Mouse (Mus musculus) heart, embryonic 14.5 days (tissue): Measurements from ENCODE around the gene Ppp1r36. TPM values are rescaled to one million over a fixed set of nuclear protein-coding genes. Genes with fewer than 3 reads are reported as not detected.

Experiments used
- ATAC-seq: fragments of 200-750 bp; cut with Nextera tagmentation; 2 replicates; pipeline ENCODE4 v1.8.0; 2017; ENCODE audit warnings: low read depth, moderate TSS enrichment; ENCODE audit not compliant: insufficient number of reproducible peaks, insufficient read depth, low FRiP score
- H3K27ac ChIP-seq, 2 experiments: fragments of 200-500 bp in 1 of 2; fragments of 300-500 bp in 1 of 2; sonication (generic) in 1 of 2; replicated peaks in 1 of 2; 2 replicates each; pipeline ENCODE4 v1.5.1; 2012 to 2014; ENCODE audit warnings: low read depth in 2 of 2, low read length in 2 of 2, control low read depth in 1 of 2, mild to moderate bottlenecking in 1 of 2, mixed read lengths in 1 of 2; ENCODE audit not compliant: control insufficient read depth in 1 of 2, insufficient read depth in 1 of 2
- H3K27me3 ChIP-seq: fragments of 300-500 bp; sonication (generic); 2 replicates; pipeline ENCODE4 v1.6.1; 2014; ENCODE audit warnings: mild to moderate bottlenecking, low read length, control low read depth; ENCODE audit not compliant: control insufficient read depth, insufficient read depth
- H3K36me3 ChIP-seq: fragments of 300-500 bp; sonication (generic); 2 replicates; pipeline ENCODE4 v1.6.1; 2014; ENCODE audit warnings: mild to moderate bottlenecking, control low read depth, low read length, mixed read lengths; ENCODE audit not compliant: control insufficient read depth, insufficient read depth
- H3K4me1 ChIP-seq, 2 experiments: fragments of 200-500 bp in 1 of 2; fragments of 300-500 bp in 1 of 2; sonication (generic) in 1 of 2; 2 replicates each; pipeline ENCODE4 v1.6.1; 2012 to 2014; ENCODE audit warnings: low read length in 2 of 2, control low read depth in 1 of 2, mixed read lengths in 1 of 2; ENCODE audit not compliant: control insufficient read depth in 2 of 2, insufficient read depth in 2 of 2
- H3K4me2 ChIP-seq: fragments of 300-500 bp; sonication (generic); 2 replicates; pipeline ENCODE4 v1.6.1; 2014; ENCODE audit warnings: mild to moderate bottlenecking, low read length
- H3K4me3 ChIP-seq, 2 experiments: fragments of 200-500 bp in 1 of 2; fragments of 300-500 bp in 1 of 2; sonication (generic) in 1 of 2; 2 replicates each; pipeline ENCODE4 v1.5.1; 2012 to 2014; ENCODE audit warnings: low read length in 2 of 2, mild to moderate bottlenecking in 2 of 2, control low read depth in 1 of 2, low read depth in 1 of 2, moderate library complexity in 1 of 2; ENCODE audit not compliant: control insufficient read depth in 1 of 2, insufficient read depth in 1 of 2
- H3K9ac ChIP-seq: fragments of 300-500 bp; sonication (generic); 2 replicates; pipeline ENCODE4 v1.6.1; 2014; ENCODE audit warnings: mild to moderate bottlenecking, low read length
- H3K9me3 ChIP-seq: fragments of 300-500 bp; sonication (generic); 2 replicates; pipeline ENCODE4 v1.6.1; 2016; ENCODE audit warnings: low read length, control low read depth; ENCODE audit not compliant: control insufficient read depth
- WGBS: fragments of 180-500 bp; shearing (Covaris S2); extraction: QIAGEN DNeasy Blood & Tissue Kit; methylation state at CpG from one replicate; pipeline ENCODE4 v1.1.7; 2014; 5-methylcytosine and 5-hydroxymethylcytosine counted together
- polyA plus RNA-seq: library from polyadenylated mRNA; unstranded; fragments of >200 nt; fragmentation: Nextera tagmentation; extraction: Ambion mirVana; gene quantifications from 2 replicates; pipeline ENCODE4 v1.2.1, GENCODE M21; 2014

Ppp1r36 gene
- polyA plus RNA-seq, 1 experiment from 2014 or later: 3.9 TPM

DNA sequence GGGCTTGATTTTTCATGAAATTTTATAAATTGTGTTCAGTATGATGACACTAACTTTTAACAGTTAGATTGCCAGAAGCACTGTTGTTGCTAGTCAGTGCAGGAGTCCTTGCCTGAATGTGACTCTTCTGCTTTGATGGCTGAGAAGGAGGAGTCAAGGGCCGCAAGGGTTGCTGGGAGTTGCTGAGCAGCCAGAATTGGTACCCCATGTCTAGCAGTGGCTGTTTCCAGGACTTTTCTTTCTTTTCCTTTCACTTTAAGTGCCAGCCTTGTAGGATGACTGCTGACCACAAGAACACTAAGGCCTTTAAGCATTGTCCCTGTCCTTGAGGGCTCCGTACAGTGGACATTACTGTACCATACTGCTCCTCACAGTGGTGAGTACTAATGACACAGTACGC is 39.6 kb upstream of the Ppp1r36 start:
- Histone ChIP-seq H3K9ac (no peak overlapping the region), H3K27ac (peak overlapping the region; percentile 51 to 65; a peak in 3 of 4 replicates), H3K36me3 (no peaks in the 10 kb centered on the region), H3K27me3 (no peaks in the 10 kb centered on the region), H3K4me1 (peaks cover 22 to 52% of the 10 kb centered on the region in 2 experiments), H3K4me2 (no peak overlapping the region), H3K4me3 (no peak overlapping the region), H3K9me3 (no peaks in the 10 kb centered on the region)
- ATAC-seq: no peak
- WGBS: 88% methylated on average over 3 of the region's 3 CpGs

DNA sequence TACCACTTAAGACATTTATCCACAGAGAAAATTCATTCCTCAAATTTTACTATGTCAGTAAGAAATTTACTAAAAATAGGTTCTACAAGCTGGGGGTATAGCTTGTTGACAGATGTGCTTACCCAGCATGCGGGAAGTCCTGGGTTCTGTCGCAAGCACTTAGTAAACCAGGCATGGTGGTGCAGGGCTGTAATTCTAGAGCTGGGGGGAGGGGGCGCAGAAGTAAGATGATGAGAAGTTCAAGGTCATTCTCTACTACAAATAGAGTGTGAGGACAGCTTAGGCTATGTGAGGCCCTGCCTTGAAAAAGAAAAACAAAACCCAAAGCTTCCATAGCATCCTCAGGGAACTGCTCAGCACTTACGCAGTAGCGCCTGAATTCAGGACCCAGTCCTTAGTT is 38.8 kb upstream of the Ppp1r36 start:
- peaks cover 20 to 47% of the 10 kb centered on the region in 2 experiments for H3K4me1 ChIP-seq
- no peak overlapping the region; the same call in 1 of the 2 replicates for H3K4me2 ChIP-seq
- H3K36me3 ChIP-seq: 0 out of 2 replicates have a peak, but pooled peaks cover 1% of the 10 kb centered on the region
- peak overlapping the region; percentile 75 to 77 for H3K27ac ChIP-seq
- no peaks in the 10 kb centered on the region for H3K27me3 ChIP-seq
- 59% methylated on average over 5 of the region's 5 CpGs for WGBS
- no peak overlapping the region for H3K4me3 ChIP-seq
- no peak overlapping the region for H3K9ac ChIP-seq
- H3K9me3 ChIP-seq: no peaks in the 10 kb centered on the region
- no peak for ATAC-seq

DNA sequence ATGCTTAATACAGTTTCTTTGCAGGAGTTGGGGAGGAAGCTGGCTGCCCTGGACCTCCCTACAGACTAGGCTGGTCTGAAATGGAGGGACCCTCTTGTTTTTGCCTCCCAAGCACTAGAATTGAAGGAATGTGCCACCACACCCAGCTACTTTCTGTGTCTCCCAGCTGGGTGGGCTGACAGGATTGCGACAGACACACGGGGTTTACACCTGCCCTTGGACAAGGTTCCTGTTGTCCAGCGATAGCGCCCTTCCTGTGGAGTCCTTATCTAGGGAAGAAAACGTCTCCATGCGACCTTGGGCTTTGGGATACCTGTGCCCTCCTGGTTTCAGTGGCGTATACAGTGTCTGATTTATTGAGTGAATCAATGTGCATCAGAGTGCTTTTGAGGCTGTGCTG is 37.2 kb upstream of the Ppp1r36 start:
- peaks cover 4% of the 10 kb centered on the region for H3K36me3 ChIP-seq
- 49% methylated on average over 7 of the region's 7 CpGs for WGBS
- no peak overlapping the region for H3K9ac ChIP-seq
- H3K4me2 ChIP-seq: no peak overlapping the region
- no peak overlapping the region for H3K4me3 ChIP-seq
- no peaks in the 10 kb centered on the region for H3K9me3 ChIP-seq
- H3K27ac ChIP-seq: peak overlapping the region in 1 of 2 experiments; percentile 20; a peak in 2 of 4 replicates
- peaks cover 17 to 33% of the 10 kb centered on the region in 2 experiments for H3K4me1 ChIP-seq
- ATAC-seq: no peak
- H3K27me3 ChIP-seq: no peaks in the 10 kb centered on the region

DNA sequence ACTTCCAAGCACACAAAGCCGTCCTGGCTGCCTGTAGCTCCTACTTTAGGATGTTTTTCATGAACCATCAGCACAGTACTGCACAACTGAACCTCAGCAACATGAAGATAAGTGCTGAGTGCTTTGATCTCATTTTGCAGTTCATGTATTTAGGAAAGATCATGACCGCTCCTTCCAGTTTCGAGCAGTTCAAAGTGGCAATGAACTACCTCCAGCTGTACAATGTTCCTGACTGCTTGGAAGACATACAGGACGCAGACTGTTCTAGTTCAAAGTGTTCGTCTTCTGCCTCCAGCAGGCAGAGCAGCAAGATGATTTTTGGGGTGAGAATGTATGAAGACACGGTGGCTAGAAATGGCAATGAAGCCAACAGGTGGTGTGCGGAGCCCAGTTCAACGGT is 32.0 kb upstream of the Ppp1r36 start:
- H3K9me3 ChIP-seq: no peaks in the 10 kb centered on the region
- H3K27ac ChIP-seq: no peak overlapping the region
- peaks cover 0 to under 1% of the 10 kb centered on the region in 2 experiments; a peak in 2 of 4 replicates for H3K4me1 ChIP-seq
- ATAC-seq: no peak
- H3K4me2 ChIP-seq: no peak overlapping the region
- peaks cover 45% of the 10 kb centered on the region for H3K36me3 ChIP-seq
- no peaks in the 10 kb centered on the region for H3K27me3 ChIP-seq
- WGBS: 83% methylated on average over 8 of the region's 8 CpGs
- H3K9ac ChIP-seq: no peak overlapping the region
- no peak overlapping the region for H3K4me3 ChIP-seq

DNA sequence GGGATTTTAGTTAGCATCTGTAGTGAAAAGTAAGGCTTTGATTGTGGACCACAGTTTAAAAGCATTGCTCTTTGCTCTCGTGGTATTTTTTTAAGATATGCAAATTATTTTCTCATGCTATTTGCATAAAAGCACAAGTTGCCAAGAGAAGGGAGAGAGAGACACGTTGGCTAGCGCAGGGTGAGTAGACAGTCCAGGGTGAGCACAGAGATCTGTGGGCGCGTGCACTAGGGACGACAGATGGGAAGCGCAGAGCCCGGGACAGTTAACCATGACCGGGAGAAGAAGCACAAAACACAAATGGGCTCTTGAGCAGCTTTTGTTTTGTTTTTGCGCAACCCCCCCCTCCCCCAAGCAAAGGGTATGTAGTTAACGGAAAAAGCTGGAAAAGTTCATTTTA is 28.5 kb upstream of the Ppp1r36 start:
- no peaks in the 10 kb centered on the region for H3K4me1 ChIP-seq
- no peak overlapping the region for H3K9ac ChIP-seq
- H3K27me3 ChIP-seq: no peaks in the 10 kb centered on the region
- no peak overlapping the region for H3K4me3 ChIP-seq
- 92% methylated on average over 11 of the region's 11 CpGs for WGBS
- H3K9me3 ChIP-seq: no peaks in the 10 kb centered on the region
- peaks cover 46% of the 10 kb centered on the region for H3K36me3 ChIP-seq
- H3K27ac ChIP-seq: no peak overlapping the region
- ATAC-seq: no peak
- H3K4me2 ChIP-seq: no peak overlapping the region

DNA sequence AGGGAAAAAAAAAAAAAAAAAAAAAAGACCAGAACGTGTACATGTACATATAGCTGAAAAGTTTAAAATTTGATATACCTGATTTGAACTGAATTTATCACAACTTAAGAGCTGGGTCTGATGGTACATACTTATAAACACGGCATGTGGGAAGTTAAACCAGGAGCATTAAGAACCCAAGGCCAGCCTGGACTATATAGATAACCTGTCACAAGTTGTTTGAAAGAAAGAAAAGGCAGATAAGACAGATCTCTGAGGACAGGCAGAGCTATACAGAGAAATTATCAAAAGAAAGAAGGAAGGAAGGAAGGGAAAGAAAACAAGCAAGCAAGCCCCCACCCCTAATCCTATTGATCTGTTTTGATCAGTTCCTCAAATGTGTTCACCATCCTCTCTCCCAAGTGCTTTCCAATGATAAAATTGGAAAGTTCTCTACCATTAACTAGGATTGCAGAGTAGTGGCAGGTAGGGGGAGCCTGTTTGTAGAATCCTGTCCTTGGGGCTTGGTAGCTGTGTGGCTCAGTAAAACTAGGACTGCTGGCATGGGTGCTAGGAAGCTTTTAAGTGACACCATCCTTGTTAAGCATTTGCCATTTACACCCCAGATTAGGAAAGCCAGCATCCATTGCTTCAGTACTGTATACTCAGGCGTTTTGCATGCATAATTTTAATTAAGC is 25.6 kb upstream of the Ppp1r36 start:
- Histone ChIP-seq H3K4me3 (no peak overlapping the region), H3K9me3 (no peaks in the 10 kb centered on the region), H3K27me3 (no peaks in the 10 kb centered on the region), H3K36me3 (peaks cover 32% of the 10 kb centered on the region), H3K27ac (no peak overlapping the region), H3K9ac (no peak overlapping the region), H3K4me2 (no peak overlapping the region), H3K4me1 (no peaks in the 10 kb centered on the region)
- ATAC-seq: no peak
- WGBS: 68% methylated on average over 3 of the region's 3 CpGs

DNA sequence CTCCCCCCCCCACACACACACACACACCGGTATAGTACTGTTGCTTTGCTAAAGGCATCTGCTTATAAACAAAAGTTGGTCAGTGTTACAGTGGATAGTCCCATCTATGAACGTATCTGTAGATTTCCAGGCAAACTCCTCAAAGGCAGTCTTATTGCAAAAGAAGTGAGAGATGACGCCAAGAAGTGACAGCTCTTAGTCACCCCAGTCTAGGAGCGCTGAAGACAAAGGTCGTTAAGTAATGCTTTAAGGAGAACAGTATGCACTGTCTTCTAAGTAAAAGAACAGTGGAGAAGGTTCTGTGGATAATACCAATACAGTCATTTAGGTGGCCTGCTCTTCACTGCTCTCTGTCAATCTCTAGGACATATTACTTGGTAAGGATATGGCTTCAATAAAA is 24.4 kb upstream of the Ppp1r36 start:
- Histone ChIP-seq H3K27ac (no peak overlapping the region), H3K4me3 (no peak overlapping the region), H3K4me1 (no peaks in the 10 kb centered on the region), H3K4me2 (no peak overlapping the region), H3K9ac (no peak overlapping the region), H3K27me3 (no peaks in the 10 kb centered on the region), H3K36me3 (peaks cover 25% of the 10 kb centered on the region), H3K9me3 (no peaks in the 10 kb centered on the region)
- WGBS: 73% methylated on average over 5 of the region's 5 CpGs
- ATAC-seq: no peak

DNA sequence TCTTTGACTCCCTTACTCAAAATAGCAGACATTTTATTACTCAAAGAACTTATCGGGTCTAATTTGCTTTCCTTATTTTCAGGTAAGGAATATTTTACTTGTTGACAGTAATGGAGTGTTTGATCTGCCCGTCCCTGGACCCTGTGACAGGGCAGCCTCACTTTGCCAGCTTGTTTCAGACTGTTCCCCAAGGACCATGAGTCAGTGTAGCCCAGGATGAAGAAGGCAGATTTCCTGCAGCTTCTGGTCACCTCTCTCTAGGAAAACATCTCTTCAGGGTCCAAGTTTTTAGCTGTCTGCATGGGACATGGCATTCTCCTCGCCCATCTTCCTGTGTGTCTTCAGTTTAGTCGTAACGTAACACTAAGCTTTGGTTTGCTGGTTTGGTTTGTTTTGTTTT is 20.1 kb upstream of the Ppp1r36 start:
- no peak overlapping the region for H3K27ac ChIP-seq
- ATAC-seq: no peak
- no peak overlapping the region for H3K9ac ChIP-seq
- 0 out of 4 replicates have a peak, but pooled peaks cover 0 to 2% of the 10 kb centered on the region in 2 experiments for H3K4me1 ChIP-seq
- 92% methylated on average over 5 of the region's 5 CpGs for WGBS
- H3K27me3 ChIP-seq: no peaks in the 10 kb centered on the region
- 0 out of 2 replicates have a peak, but pooled peaks cover 5% of the 10 kb centered on the region for H3K36me3 ChIP-seq
- H3K9me3 ChIP-seq: no peaks in the 10 kb centered on the region
- no peak overlapping the region for H3K4me3 ChIP-seq
- H3K4me2 ChIP-seq: no peak overlapping the region
